In genomic region chr4:154541632-154542276, GRCm38 (mm10) we compare ENCODE assay signal across 9 mouse cellular contexts.
A peak's percentile ranks its signal among the peaks of the same experiment; 100 is the strongest.
DNase-seq lines count a peak whose midpoint lies in the region; ATAC-seq lines count a peak whose summit lies in the region.
"Had no signal": no experiment of that assay in that cellular context is flagged by ENCODE, and none has a peak within 500 bp of the region (broad histone marks: within the 10 kb centered on the region; RNA-seq: fewer than 3 reads in every experiment).

No protein-coding gene starts in this region.

- no peak overlapping the region for H3K4me2 ChIP-seq in kidney, embryonic 15.5 days

- DNase-seq in kidney, postnatal 14 days, result no peak
- no peak for DNase-seq in embryonic facial prominence, embryonic 10.5 days (ENCODE audit: low spot score)
- no peak for DNase-seq in right cerebral cortex, postnatal 14 days
- DNase-seq in frontal cortex, postnatal 25 days (ENCODE audit: low spot score in 2 of 2), result no peak
- DNase-seq: retina, postnatal 1 day had no signal

- H3K27me3 ChIP-seq in kidney, embryonic 15.5 days, result peaks cover 93% of the 10 kb centered on the region
- H3K27me3 ChIP-seq in embryonic facial prominence, embryonic 10.5 days (replicated peaks; ENCODE audit: low read depth, poor library complexity, severe bottlenecking), result peaks cover 49% of the 10 kb centered on the region

- no peaks in the 10 kb centered on the region for H3K36me3 ChIP-seq in kidney, embryonic 15.5 days
- H3K36me3 ChIP-seq in embryonic facial prominence, embryonic 10.5 days (replicated peaks), result no peaks in the 10 kb centered on the region

- H3K9me3 ChIP-seq in kidney, embryonic 15.5 days (replicated peaks), result no peaks in the 10 kb centered on the region
- no peaks in the 10 kb centered on the region for H3K9me3 ChIP-seq in embryonic facial prominence, embryonic 10.5 days

- H3K4me1 ChIP-seq in kidney, embryonic 15.5 days, result peaks cover 70% of the 10 kb centered on the region
- H3K4me1 ChIP-seq in embryonic facial prominence, embryonic 10.5 days, result peaks cover 79% of the 10 kb centered on the region

- H3K4me3 ChIP-seq in kidney, embryonic 15.5 days (replicated peaks), result no peak overlapping the region
- H3K4me3 ChIP-seq in embryonic facial prominence, embryonic 10.5 days, result no peak overlapping the region

- 54% methylated on average over 9 of the region's 9 CpGs for WGBS in kidney, embryonic 15.5 days
- WGBS in embryonic facial prominence, embryonic 10.5 days, result 65% methylated on average over 9 of the region's 9 CpGs

- H3K9ac ChIP-seq in kidney, embryonic 15.5 days, result no peak overlapping the region

- no peak; the same call in 1 of the 2 replicates for ATAC-seq in kidney, embryonic 15.5 days (replicated peaks; ENCODE audit: low FRiP score)
- peak; percentile 88 for ATAC-seq in hematopoietic stem cell, adult 5-6 weeks (replicated peaks in 1 of 2; ENCODE audit: insufficient read depth in 1 of 2, low FRiP score in 2 of 2, low TSS enrichment in 1 of 2, low read depth in 1 of 2, poor library complexity in 2 of 2, severe bottlenecking in 2 of 2)
- peak; percentile 75 for ATAC-seq in megakaryocyte progenitor cell, adult 5-6 weeks (replicated peaks; ENCODE audit: poor library complexity)
- no peak for ATAC-seq in activated CD4-positive, CD25-positive, alpha-beta regulatory T cell, adult 4 months

- peak overlapping the region; percentile 79 for H3K27ac ChIP-seq in kidney, embryonic 15.5 days
- H3K27ac ChIP-seq in embryonic facial prominence, embryonic 10.5 days (replicated peaks), result peak overlapping the region; percentile 49

Comparison
In these comparisons a context has a peak if more than half of its experiments do, and no peak if none do; other contexts are left out.
1. ATAC-seq: peak in hematopoietic stem cell, adult 5-6 weeks (2 of 2) and megakaryocyte progenitor cell, adult 5-6 weeks (single experiment); none in kidney, embryonic 15.5 days (single experiment) and activated CD4-positive, CD25-positive, alpha-beta regulatory T cell, adult 4 months (single experiment).